Mouse (Mus musculus) CH12.LX (cell line): ENCODE data around the gene Lrfn1. TPM values are rescaled to one million over a fixed set of nuclear protein-coding genes. Genes with fewer than 3 reads are reported as not detected.

Experiments
- DNase-seq: peaks from one replicate; pipeline ENCODE4 v3.0.0-alpha.2; 2013; ENCODE audit errors: extremely low read depth
- H3K27ac ChIP-seq: 2 replicates; pipeline ENCODE4 v1.5.1; 2012; ENCODE audit warnings: low read depth, mild to moderate bottlenecking, control low read depth, moderate library complexity; ENCODE audit not compliant: insufficient read depth
- H3K27me3 ChIP-seq: replicated peaks from 2 replicates; pipeline ENCODE3; 2012; ENCODE audit warnings: inconsistent platforms
- H3K36me3 ChIP-seq, 2 experiments: replicated peaks in 1 of 2; 2 replicates each; pipeline versions ENCODE3 to v1.6.1; 2012; ENCODE audit warnings: inconsistent platforms in 1 of 2, low read length in 1 of 2, mild to moderate bottlenecking in 1 of 2, mixed read lengths in 1 of 2, moderate library complexity in 1 of 2; ENCODE audit not compliant: control insufficient read depth in 1 of 2, insufficient read depth in 1 of 2
- H3K4me1 ChIP-seq, 2 experiments: 2 replicates each; pipeline ENCODE4 v1.6.1; 2012; ENCODE audit warnings: inconsistent platforms in 1 of 2, moderate library complexity in 1 of 2; ENCODE audit not compliant: insufficient read depth in 2 of 2, control insufficient read depth in 1 of 2
- H3K4me2 ChIP-seq: 2 replicates; pipeline ENCODE4 v1.6.1; 2012; ENCODE audit warnings: low read depth, mild to moderate bottlenecking, control low read depth; ENCODE audit not compliant: poor library complexity, insufficient read depth, severe bottlenecking
- H3K4me3 ChIP-seq, 3 experiments: fragments of 150-350 bp in 1 of 3; sonication (generic) in 1 of 3; replicated peaks in 1 of 3; 2 replicates each; pipeline versions ENCODE3 to v1.5.1; 2011 to 2012; ENCODE audit warnings: low read depth in 2 of 3, low read length in 2 of 3, mild to moderate bottlenecking in 2 of 3, moderate library complexity in 2 of 3, control low read depth in 1 of 3, improper control_type of control experiment in 1 of 3, inconsistent platforms in 1 of 3, mixed read lengths in 1 of 3; ENCODE audit not compliant: poor library complexity in 1 of 3
- H3K79me2 ChIP-seq: replicated peaks from 2 replicates; pipeline ENCODE4 v1.6.1; 2012; ENCODE audit warnings: mild to moderate bottlenecking, moderate library complexity; ENCODE audit not compliant: control insufficient read depth, poor library complexity, insufficient read depth, severe bottlenecking; ENCODE audit errors: extremely low read depth
- H3K9ac ChIP-seq: 2 replicates; pipeline ENCODE4 v1.6.1; 2012; ENCODE audit warnings: low read depth, mild to moderate bottlenecking, control low read depth, moderate library complexity; ENCODE audit not compliant: insufficient read depth
- H3K9me3 ChIP-seq: replicated peaks from 2 replicates; pipeline ENCODE3; 2012; ENCODE audit warnings: low read length, inconsistent platforms, mixed read lengths
- BHLHE40 ChIP-seq: IDR thresholded peaks from 2 replicates; pipeline ENCODE4 v1.6.1; 2011; ENCODE audit warnings: mild to moderate bottlenecking, low read depth, low read length, improper control_type of control experiment
- CHD1 ChIP-seq: IDR thresholded peaks from 2 replicates; pipeline ENCODE4 v1.6.1; 2012; ENCODE audit warnings: low read depth, low read length, improper control_type of control experiment, inconsistent platforms
- CTCF ChIP-seq, 2 experiments: IDR thresholded peaks in 1 of 2; conservative IDR thresholded peaks in 1 of 2; 2 replicates each; pipeline ENCODE4 v1.5.1; 2011 to 2012; ENCODE audit warnings: low read depth in 2 of 2, low read length in 2 of 2, improper control_type of control experiment in 1 of 2, inconsistent platforms in 1 of 2, mild to moderate bottlenecking in 1 of 2, moderate library complexity in 1 of 2
- ELF1 ChIP-seq: IDR thresholded peaks from 2 replicates; pipeline ENCODE4 v1.6.1; 2014; ENCODE audit warnings: low read depth, mild to moderate bottlenecking, inconsistent platforms, low read length, improper control_type of control experiment
- EP300 ChIP-seq: IDR thresholded peaks from 2 replicates; pipeline ENCODE4 v1.6.1; 2011; ENCODE audit warnings: low read length, improper control_type of control experiment
- ETS1 ChIP-seq: conservative IDR thresholded peaks from 2 replicates; pipeline ENCODE4 v1.6.1; 2012; ENCODE audit warnings: low read depth, mild to moderate bottlenecking, inconsistent platforms, low read length, improper control_type of control experiment, moderate library complexity
- MAX ChIP-seq: IDR thresholded peaks from 2 replicates; pipeline ENCODE4 v1.6.1; 2011; ENCODE audit warnings: low read length, improper control_type of control experiment
- MYC ChIP-seq: IDR thresholded peaks from 2 replicates; pipeline ENCODE4 v1.6.1; 2011; ENCODE audit warnings: low read depth, mild to moderate bottlenecking, improper control_type of control experiment, low read length
- POLR2A ChIP-seq: IDR thresholded peaks from 2 replicates; pipeline ENCODE4 v1.6.1; 2011; ENCODE audit warnings: low read depth, mild to moderate bottlenecking, improper control_type of control experiment, low read length
- RAD21 ChIP-seq: IDR thresholded peaks from 2 replicates; pipeline ENCODE4 v1.6.1; 2011; ENCODE audit warnings: low read depth, mild to moderate bottlenecking, low read length, improper control_type of control experiment, moderate library complexity
- SMC3 ChIP-seq: IDR thresholded peaks from 2 replicates; pipeline ENCODE4 v1.6.1; 2011; ENCODE audit warnings: low read depth, low read length, improper control_type of control experiment
- TCF12 ChIP-seq: IDR thresholded peaks from 2 replicates; pipeline ENCODE4 v1.6.1; 2014; ENCODE audit warnings: low read depth, mild to moderate bottlenecking, inconsistent platforms, low read length, improper control_type of control experiment
- ZMIZ1 ChIP-seq: IDR thresholded peaks from 2 replicates; pipeline ENCODE4 v1.6.1; 2012; ENCODE audit warnings: low read depth, mild to moderate bottlenecking, inconsistent platforms, low read length, improper control_type of control experiment
- dilution Hi-C: fragments of 300-500 bp; cut with MboI; formaldehyde crosslinking; loops from 2 replicates; pipeline ENCODE4 v1.14.3; 2020; ENCODE audit warnings: low sequenced_read_pairs; ENCODE audit not compliant: extremely low pct_unique_long_range_greater_than_20kb, extremely low pct_ligation_motif_present
- in situ Hi-C: fragments of 300-500 bp; cut with MboI; formaldehyde crosslinking; loops from 3 replicates; pipeline ENCODE4 v1.14.3; 2019; ENCODE audit warnings: low sequenced_read_pairs, low pct_ligation_motif_present, low pct_unique_long_range_greater_than_20kb, mixed read lengths
- polyA plus RNA-seq: library from polyadenylated mRNA; unstranded; fragments of >175 nt; gene quantifications from 2 replicates; pipeline ENCODE4 v1.2.1, GENCODE M21; 2012; ENCODE audit warnings: low read depth; ENCODE audit not compliant: insufficient read length
- total RNA-seq, 2 experiments: library from RNA; depleted of rRNA; stranded (reverse); fragments of 300-350 nt in 1 of 2; fragments of >200 nt in 1 of 2; gene quantifications; 2 replicates each; pipeline ENCODE4 v1.2.3; 2012 to 2014

The Lrfn1 gene
- total and polyA plus RNA-seq, 3 experiments: 0.67 to 2.7 (median 0.99) TPM

GRCm38 (mm10) chr7:28467213-28467751 lies 15.5 kb downstream of the Lrfn1 start:
- TF ChIP-seq TCF12 (no peak), EP300 (no peak)
- TF ChIP-seq, all 38 proteins: peak for 0
- no peak overlapping the region for H3K27ac ChIP-seq
- no peaks in the 10 kb centered on the region for H3K79me2 ChIP-seq
- H3K9me3 ChIP-seq: no peaks in the 10 kb centered on the region
- in situ Hi-C loops (no loop called here), dilution Hi-C loops (no loop called here)
- H3K4me1 ChIP-seq: peaks cover 7 to 29% of the 10 kb centered on the region in 2 experiments; a peak in 3 of 4 replicates
- no peak overlapping the region for H3K4me2 ChIP-seq
- no peak overlapping the region for H3K9ac ChIP-seq
- DNase-seq: no peak
- H3K27me3 ChIP-seq: peaks cover 3% of the 10 kb centered on the region
- H3K36me3 ChIP-seq: peaks cover 7 to 8% of the 10 kb centered on the region in 2 experiments
- no peak overlapping the region for H3K4me3 ChIP-seq

- peaks cover 7% of the 10 kb centered on the region for H3K27me3 ChIP-seq
- H3K9me3 ChIP-seq: peaks cover 2% of the 10 kb centered on the region
- TF ChIP-seq POLR2A (no peak), CHD1 (no peak), BHLHE40 (no peak), TCF12 (no peak), RAD21 (peak; percentile 32), ZMIZ1 (no peak), SMC3 (peak; percentile 45), CTCF (conservative IDR thresholded peaks at IDR 0.05 in 1 of 2, IDR thresholded peaks at IDR 0.05 in 1 of 2; ENCODE audit: low read depth in 2 of 2, low read length in 2 of 2) (peak in 1 of 2 experiments; percentile 38; a peak in 2 of 4 replicates), ETS1 (no peak)
- no peak for DNase-seq
- H3K36me3 ChIP-seq: no peaks in the 10 kb centered on the region
- H3K4me2 ChIP-seq: no peak overlapping the region
- dilution Hi-C loops: no loop called here
- no peak overlapping the region for H3K27ac ChIP-seq
- H3K79me2 ChIP-seq: no peaks in the 10 kb centered on the region
- H3K4me1 ChIP-seq: peaks cover 9 to 15% of the 10 kb centered on the region in 2 experiments; a peak in 3 of 4 replicates
- no peak overlapping the region for H3K9ac ChIP-seq
- in situ Hi-C loops: no loop called here
- no peak overlapping the region for H3K4me3 ChIP-seq
These were observed 24.4 kb downstream of the Lrfn1 start for GRCm38 (mm10) chr7:28476191-28476590.

- Histone ChIP-seq H3K27ac (no peak overlapping the region), H3K4me3 (no peak overlapping the region), H3K36me3 (no peaks in the 10 kb centered on the region), H3K27me3 (peaks cover 11% of the 10 kb centered on the region), H3K79me2 (no peaks in the 10 kb centered on the region), H3K4me1 (peaks cover 9 to 15% of the 10 kb centered on the region in 2 experiments; a peak in 3 of 4 replicates), H3K4me2 (no peak overlapping the region), H3K9me3 (peaks cover 2% of the 10 kb centered on the region), H3K9ac (no peak overlapping the region)
- in situ Hi-C loops: no loop called here
- DNase-seq: no peak
- no peak for TF ChIP-seq MAX
- TF ChIP-seq MYC: no peak
- no peak for TF ChIP-seq ELF1
- dilution Hi-C loops: no loop called here
These were observed 25.6 kb downstream of the Lrfn1 start for GRCm38 (mm10) chr7:28477363-28477762.
